Mouse (Mus musculus) small intestine, adult 2 months (tissue): ENCODE results near the gene Prkd1. TPM values are rescaled to one million over a fixed set of nuclear protein-coding genes. Genes with fewer than 3 reads are reported as not detected.

Source experiments
- H3K27ac ChIP-seq: fragments of 200-500 bp; 2 replicates; pipeline ENCODE4 v1.5.1; 2012; ENCODE audit warnings: low read depth, low read length, control low read depth, inconsistent platforms; ENCODE audit not compliant: insufficient read depth
- H3K27me3 ChIP-seq: fragments of 200-500 bp; 2 replicates; pipeline ENCODE4 v1.6.1; 2012; ENCODE audit warnings: mild to moderate bottlenecking, moderate library complexity, low read length, inconsistent platforms; ENCODE audit not compliant: control insufficient read depth, insufficient read depth
- H3K36me3 ChIP-seq: fragments of 200-500 bp; 2 replicates; pipeline ENCODE4 v1.6.1; 2012; ENCODE audit warnings: mild to moderate bottlenecking, low read length, control low read depth, inconsistent platforms; ENCODE audit not compliant: control insufficient read depth, insufficient read depth
- H3K4me1 ChIP-seq: fragments of 200-500 bp; 2 replicates; pipeline ENCODE4 v1.6.1; 2012; ENCODE audit warnings: low read length, inconsistent platforms, mixed read lengths; ENCODE audit not compliant: control insufficient read depth, insufficient read depth, insufficient read length
- H3K4me3 ChIP-seq: fragments of 200-500 bp; 2 replicates; pipeline ENCODE4 v1.5.1; 2012; ENCODE audit warnings: low read depth, mild to moderate bottlenecking, control low read depth, inconsistent platforms, low read length, moderate library complexity
- CTCF ChIP-seq: fragments of 200-500 bp; IDR thresholded peaks from 2 replicates; pipeline ENCODE4 v1.5.1; 2012; ENCODE audit warnings: low read depth, mild to moderate bottlenecking, control low read depth, inconsistent platforms, low read length, moderate library complexity, mixed read lengths; ENCODE audit not compliant: insufficient replicate concordance, insufficient read length; ENCODE audit errors: extremely low read depth
- POLR2A ChIP-seq: fragments of 200-500 bp; IDR thresholded peaks from 2 replicates; pipeline ENCODE4 v1.6.1; 2012; ENCODE audit warnings: low read depth, mild to moderate bottlenecking, control low read depth, inconsistent platforms, low read length, moderate library complexity
- WGBS: fragments of 180-500 bp; shearing (Covaris S2); methylation state at CpG from one replicate; pipeline ENCODE4 v1.1.7; 2018; 5-methylcytosine and 5-hydroxymethylcytosine counted together
- polyA plus RNA-seq: library from polyadenylated mRNA; depleted of rRNA; stranded (reverse); fragments of >200 nt; gene quantifications from 2 replicates; pipeline ENCODE4 v1.2.3, GENCODE M21; 2012

Gene Prkd1
- polyA plus RNA-seq, 1 experiment, result 0.93 TPM

GRCm38 (mm10) chr12:50624175-50624574 lies 24.7 kb downstream of the Prkd1 start:
- TF ChIP-seq POLR2A (no peak), CTCF (no peak)
- no peaks in the 10 kb centered on the region for H3K27me3 ChIP-seq
- no peak overlapping the region for H3K4me3 ChIP-seq
- H3K4me1 ChIP-seq, result no peaks in the 10 kb centered on the region
- 20% methylated on average over 4 of the region's 4 CpGs for WGBS
- H3K27ac ChIP-seq, result no peak overlapping the region
- H3K36me3 ChIP-seq, result no peaks in the 10 kb centered on the region

GRCm38 (mm10) chr12:50615852-50616251 lies 33.0 kb downstream of the Prkd1 start:
- no peaks in the 10 kb centered on the region for H3K36me3 ChIP-seq
- H3K27ac ChIP-seq, result no peak overlapping the region
- no peaks in the 10 kb centered on the region for H3K27me3 ChIP-seq
- 81% methylated on average over 1 of the region's 1 CpGs for WGBS
- TF ChIP-seq CTCF, result no peak
- no peak for TF ChIP-seq POLR2A
- H3K4me1 ChIP-seq, result no peaks in the 10 kb centered on the region
- no peak overlapping the region for H3K4me3 ChIP-seq

- Histone ChIP-seq H3K27ac (no peak overlapping the region), H3K36me3 (no peaks in the 10 kb centered on the region), H3K27me3 (no peaks in the 10 kb centered on the region), H3K4me3 (no peak overlapping the region), H3K4me1 (no peaks in the 10 kb centered on the region)
- 64% methylated on average over 6 of the region's 6 CpGs for WGBS
- TF ChIP-seq CTCF (no peak), POLR2A (no peak)
Measured at GRCm38 (mm10) chr12:50614341-50614740, 34.6 kb downstream of the Prkd1 start.

DNA sequence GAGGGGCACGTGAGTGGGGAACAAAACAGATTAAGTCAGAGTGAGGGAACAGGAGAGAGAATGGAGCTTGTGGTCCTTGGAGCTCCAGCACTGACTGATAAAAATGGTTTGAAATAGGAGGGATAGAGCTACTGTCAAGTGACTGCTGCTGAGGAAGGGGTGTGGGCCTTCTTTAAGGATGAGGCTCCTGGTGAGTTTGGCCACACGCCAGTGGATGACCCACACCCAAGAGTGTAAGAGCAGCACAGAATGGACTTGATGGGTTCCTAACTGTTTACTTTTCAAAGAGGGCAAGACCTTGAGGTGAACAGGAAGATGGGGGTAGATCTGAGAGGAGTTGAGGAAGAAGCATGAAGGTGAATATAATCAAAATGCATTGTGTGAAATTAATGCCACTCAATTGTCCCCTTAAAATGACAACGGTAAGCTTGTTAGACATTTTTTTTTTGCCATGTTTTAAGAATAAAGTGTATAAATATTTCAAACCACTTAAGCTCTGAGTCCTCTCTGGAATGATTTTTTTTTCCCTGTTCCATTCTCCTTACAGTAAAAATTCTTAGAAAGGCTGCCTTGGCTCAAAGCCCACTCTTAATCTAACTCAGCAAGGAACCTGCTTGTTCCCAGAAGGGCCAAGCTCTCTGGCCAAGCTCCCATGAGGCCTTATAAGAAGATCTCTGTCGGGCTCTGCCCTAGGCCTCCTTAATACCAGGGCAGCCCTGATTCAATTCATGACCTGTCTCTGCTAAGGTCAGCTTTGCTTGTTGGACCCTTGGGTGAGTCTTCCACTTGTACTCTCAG lies 42.0 kb downstream of the Prkd1 start:
- Histone ChIP-seq H3K4me1 (no peaks in the 10 kb centered on the region), H3K36me3 (no peaks in the 10 kb centered on the region), H3K27me3 (no peaks in the 10 kb centered on the region), H3K27ac (no peak overlapping the region), H3K4me3 (no peak overlapping the region)
- TF ChIP-seq POLR2A (no peak), CTCF (no peak)
- 64% methylated on average over 4 of the region's 4 CpGs for WGBS

DNA sequence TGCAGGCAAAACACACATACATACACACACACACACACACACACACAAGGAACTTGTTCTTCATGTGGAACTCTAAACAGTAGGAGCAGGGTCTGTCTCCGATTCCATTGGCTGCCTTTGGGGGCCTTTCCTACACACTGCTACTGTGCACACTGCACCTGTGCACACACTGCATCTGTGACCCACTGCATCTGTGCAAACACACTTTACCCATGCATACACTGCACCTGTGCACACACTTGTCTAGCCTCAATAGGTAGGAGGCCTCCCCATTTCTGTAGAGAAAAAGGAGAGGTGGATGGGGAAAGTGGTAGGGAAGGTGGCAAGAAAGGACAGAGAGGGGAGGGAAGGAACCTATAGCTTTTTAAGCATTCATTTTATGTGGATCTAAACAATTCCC lies 49.5 kb downstream of the Prkd1 start:
- TF ChIP-seq CTCF, result no peak
- no peak for TF ChIP-seq POLR2A
- no peaks in the 10 kb centered on the region for H3K36me3 ChIP-seq
- no peaks in the 10 kb centered on the region for H3K4me1 ChIP-seq
- no peaks in the 10 kb centered on the region for H3K27me3 ChIP-seq
- H3K27ac ChIP-seq, result no peak overlapping the region
- WGBS, result 88% methylated on average over 1 of the region's 1 CpGs
- no peak overlapping the region for H3K4me3 ChIP-seq

- Histone ChIP-seq H3K4me1 (no peaks in the 10 kb centered on the region), H3K4me3 (no peak overlapping the region), H3K27me3 (no peaks in the 10 kb centered on the region), H3K36me3 (no peaks in the 10 kb centered on the region), H3K27ac (no peak overlapping the region)
- WGBS, result 74% methylated on average over 9 of the region's 9 CpGs
- TF ChIP-seq POLR2A (no peak), CTCF (no peak)
Measured at GRCm38 (mm10) chr12:50598053-50598988, 50.6 kb downstream of the Prkd1 start.

GRCm38 (mm10) chr12:50597467-50597866 lies 51.4 kb downstream of the Prkd1 start:
- Histone ChIP-seq H3K4me3 (no peak overlapping the region), H3K36me3 (no peaks in the 10 kb centered on the region), H3K27me3 (no peaks in the 10 kb centered on the region), H3K4me1 (no peaks in the 10 kb centered on the region), H3K27ac (no peak overlapping the region)
- 86% methylated on average over 4 of the region's 4 CpGs for WGBS
- TF ChIP-seq POLR2A (no peak), CTCF (no peak)
